Mouse (Mus musculus): ENCODE data around the gene Mylk.

DNA sequence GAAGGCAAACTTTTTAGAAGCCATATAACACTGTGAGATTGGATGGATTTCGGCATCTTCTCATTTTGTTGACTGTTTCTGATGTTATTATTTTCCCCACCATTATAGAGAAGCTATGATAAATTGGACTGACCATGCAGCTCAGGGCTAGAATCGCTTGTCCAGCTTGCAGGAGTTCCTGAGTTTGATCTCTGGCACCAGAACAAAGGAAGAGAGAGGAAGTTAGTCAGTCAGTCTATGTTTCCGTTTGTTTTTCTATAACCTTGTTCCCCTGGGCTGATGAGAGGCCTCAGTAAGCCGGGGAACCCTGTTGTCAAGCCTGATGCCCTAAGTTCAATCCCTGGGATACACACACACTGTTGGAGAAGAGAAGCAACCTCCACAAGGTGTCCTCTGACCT lies 135.8 kb downstream of the Mylk start:
- TF ChIP-seq GATA1 (IDR thresholded peaks at IDR 0.05; ENCODE audit: borderline replicate concordance, low read length) (no peak), FLI1 (IDR thresholded peaks at IDR 0.05; ENCODE audit: low read length) (no peak)

All from megakaryocyte, embryonic 14.5 days (primary cell).